Mouse (Mus musculus): ENCODE results near the gene Vat1l.

Gene Vat1l

GRCm38 (mm10) chr8:114205221-114205901, at the start of gene Vat1l:
Gene Vat1l (plus strand): TSS chr8:114205612.
- no peak for DNase-seq

DNA sequence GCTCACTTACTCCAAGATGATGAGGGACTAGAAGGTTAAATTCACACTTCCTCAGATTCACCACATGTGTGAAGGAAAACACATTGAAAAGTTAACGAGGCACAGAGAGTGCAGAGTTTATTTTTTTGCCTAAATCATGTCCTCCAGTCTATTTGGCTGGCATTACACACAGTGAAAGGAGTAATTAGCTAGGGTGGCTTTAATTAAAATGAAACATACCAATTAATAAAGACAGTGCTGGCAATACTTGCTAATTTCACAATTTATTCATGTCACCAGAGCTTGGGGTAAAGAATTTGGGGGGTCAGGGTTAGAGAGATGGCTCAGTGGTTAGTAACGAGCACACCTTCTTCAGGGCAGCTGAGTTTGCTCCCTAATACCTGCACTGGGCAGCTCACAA, 46.8 kb upstream of the Vat1l start:
- no peak for DNase-seq

DNA sequence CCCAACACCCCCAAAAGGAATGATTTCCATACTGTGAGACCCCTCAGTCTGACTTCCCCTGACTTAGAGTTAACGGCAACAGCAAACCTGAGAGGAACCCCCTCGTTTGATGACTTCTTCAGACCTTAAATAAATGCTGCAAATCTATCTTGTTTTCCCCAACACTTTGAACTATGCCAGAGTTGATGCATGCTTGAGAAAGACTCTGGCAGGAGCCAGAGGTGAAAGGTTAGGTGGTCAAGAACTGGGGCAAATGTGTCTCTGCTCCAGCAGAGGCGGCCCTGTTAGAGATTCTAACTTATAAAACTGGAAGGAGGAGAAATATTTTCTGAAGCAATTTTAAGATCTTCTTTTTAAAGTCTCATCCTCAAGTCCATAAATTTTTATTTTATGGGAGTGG, 45.7 kb upstream of the Vat1l start:
- no peak for DNase-seq

- DNase-seq, result no peak
These were observed 41.5 kb upstream of the Vat1l start for GRCm38 (mm10) chr8:114163871-114164270.

DNA sequence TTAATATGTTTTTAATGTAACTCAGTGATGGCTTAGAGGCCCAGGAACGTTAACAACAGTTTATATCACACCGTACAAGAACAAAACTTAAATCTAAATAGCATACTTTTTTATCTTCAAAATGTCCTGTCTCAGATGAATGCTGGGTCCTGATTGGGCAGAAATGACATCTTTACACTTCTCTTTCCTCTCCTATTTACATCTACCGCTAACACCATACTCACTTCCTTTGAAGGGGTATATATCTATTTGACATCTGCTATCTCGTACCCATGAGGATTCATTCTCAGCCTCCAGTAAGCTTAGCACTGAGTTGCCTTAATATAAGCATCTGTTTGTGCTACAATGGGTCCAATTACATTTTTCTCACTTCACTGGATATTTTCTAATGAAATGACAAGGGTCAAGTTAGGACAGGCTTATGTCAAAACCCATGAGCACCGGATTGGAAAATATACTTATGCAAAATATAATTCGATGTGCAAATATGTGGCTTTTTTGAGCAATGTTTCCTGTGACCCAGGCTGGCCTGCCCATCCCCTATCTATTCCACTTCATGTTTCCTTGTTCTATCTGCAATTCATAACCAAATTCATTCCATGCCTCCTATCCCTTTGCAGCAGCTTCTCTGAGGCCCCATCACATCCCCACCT, 40.8 kb upstream of the Vat1l start:
- no peak for DNase-seq

- DNase-seq, result no peak
These were observed 39.7 kb upstream of the Vat1l start for GRCm38 (mm10) chr8:114165741-114166140.

GRCm38 (mm10) chr8:114176721-114177120, 28.7 kb upstream of the Vat1l start:
- no peak for DNase-seq

- no peak for DNase-seq
These were observed 12.1 kb upstream of the Vat1l start for GRCm38 (mm10) chr8:114193334-114193733.

GRCm38 (mm10) chr8:114198990-114199389, 6.4 kb upstream of the Vat1l start:
- no peak for DNase-seq

DNA sequence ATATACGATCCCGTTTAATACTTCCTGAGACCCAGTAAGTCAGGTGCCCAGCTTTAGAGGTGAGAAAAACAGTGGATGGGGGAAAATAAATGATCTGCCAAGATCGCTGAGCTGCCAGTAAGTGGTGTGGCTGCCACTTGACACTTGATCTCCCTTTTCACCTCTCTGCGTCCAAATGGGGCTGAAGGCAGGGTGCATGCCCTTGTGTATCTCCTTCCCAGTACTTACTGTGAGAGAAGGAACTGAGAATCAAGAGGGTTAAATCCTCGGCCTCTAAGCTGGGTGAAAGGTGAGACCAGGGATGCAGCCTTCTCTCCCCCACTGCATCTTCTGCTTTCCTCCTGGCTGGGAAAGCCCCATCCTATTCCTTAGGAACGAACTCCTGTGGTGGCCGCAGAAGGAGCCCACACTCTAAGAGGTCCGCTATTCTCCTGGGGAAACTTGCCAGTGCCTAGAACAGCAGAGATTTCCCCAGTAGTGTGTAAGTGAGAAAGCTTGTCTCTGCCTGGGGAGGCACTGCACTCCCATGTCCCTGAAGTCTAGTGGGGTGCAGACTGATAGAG, 1.1 kb downstream of the Vat1l start:
- DNase-seq, result no peak

DNA sequence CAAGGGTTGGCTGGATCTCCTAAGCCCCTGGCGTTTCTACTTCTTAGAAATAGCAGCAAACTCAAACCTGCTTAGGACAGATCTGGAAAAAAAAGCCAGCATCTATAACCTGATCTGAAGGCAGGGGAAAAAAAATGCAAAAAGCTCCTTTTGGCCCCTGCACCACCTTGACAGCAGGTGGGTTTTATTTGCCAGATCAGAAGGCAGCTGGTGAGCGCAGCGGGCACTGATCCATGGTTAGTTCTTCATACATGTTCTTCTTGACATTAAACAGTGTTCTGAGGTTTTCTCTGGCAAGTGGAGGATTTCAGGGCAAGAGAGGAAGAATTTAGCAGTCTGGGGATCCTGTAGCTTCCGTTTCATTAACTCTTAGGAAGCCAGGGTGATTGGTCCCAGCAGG, 1.6 kb downstream of the Vat1l start:
- DNase-seq, result no peak

DNA sequence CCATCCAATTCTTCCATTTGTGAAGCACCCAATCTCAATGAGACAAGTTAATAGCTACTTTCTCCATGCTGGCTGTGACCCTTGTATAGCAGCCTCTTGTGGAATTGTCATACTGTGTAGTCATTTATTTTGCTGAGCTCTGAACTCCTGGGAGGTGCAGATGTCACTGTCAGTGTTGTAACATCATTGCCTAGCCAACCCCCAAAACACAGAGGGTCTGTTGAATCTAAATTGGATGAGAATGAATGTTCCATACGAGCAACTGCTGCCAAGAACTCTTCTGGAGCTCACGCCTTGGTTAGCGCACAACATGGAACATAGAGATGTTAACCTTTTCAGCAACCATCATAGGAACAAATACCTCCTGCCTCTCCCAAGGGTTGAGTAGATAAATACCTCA, 15.4 kb downstream of the Vat1l start:
- DNase-seq, result no peak

DNA sequence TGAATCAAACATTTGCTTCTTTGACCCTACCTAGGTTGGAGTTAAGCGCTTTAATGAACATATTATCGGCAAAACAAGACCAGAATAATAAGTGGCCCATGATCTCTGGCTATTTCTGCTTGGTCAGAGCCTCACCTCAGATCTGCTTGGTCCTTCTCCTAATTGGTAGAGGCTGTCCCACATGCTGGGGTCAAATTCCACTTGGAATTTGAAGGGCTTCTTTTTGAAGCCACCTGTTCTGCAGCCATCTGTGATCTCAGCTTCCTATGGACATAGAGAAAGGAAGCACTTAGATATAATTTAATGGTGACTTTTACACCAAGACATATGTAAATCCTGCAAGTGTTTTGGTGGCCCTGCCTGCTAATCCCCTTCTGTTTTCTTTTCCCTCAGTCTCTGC, 16.6 kb downstream of the Vat1l start:
- no peak for DNase-seq

- no peak for DNase-seq
These were observed 18.6 kb downstream of the Vat1l start for GRCm38 (mm10) chr8:114224001-114224400.

- DNase-seq, result no peak
These were observed 46.1 kb downstream of the Vat1l start for GRCm38 (mm10) chr8:114251321-114252065.

DNA sequence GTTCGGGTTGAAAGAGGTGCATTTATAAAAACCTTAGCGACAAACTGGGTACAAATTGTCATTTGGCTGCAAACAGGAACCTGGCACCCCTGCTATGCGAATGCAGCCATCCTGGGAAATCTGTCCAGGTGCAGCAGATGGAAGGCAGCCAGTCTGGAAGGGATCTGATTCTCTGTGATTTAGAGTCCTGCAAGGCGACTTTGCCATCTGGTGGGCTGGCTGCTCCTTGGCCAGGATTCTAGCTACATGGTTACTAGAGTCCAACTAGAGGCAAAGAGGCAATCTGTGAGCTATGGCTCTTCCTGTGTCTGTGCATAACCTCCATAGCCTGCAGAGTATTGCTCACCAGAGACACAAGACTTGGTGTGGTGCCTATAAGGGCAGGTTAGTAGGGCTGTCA, 53.3 kb downstream of the Vat1l start:
- DNase-seq, result no peak

- DNase-seq, result no peak
These were observed 54.4 kb downstream of the Vat1l start for GRCm38 (mm10) chr8:114259713-114260355.

DNA sequence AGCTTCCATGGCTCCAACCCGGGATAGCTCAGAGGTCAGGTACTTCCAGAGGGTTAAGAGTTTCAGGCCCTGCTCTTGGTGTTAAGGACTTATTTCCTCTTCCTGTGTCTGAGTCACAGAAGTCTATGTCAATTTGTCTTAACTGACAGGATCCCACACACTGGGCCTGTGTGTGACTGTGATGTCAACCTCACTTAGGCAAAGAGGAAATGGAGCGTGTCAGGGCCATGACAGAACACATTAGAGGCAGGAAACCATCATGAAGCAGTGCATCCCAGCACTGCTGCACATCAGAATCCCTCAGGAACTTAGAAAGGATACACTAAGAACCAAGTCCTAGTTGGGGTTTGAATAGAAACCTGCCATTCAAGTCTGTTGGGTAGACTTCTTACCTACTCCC, 56.9 kb downstream of the Vat1l start:
- DNase-seq, result no peak

- no peak for DNase-seq
These were observed 69.1 kb downstream of the Vat1l start for GRCm38 (mm10) chr8:114274558-114274957.

DNA sequence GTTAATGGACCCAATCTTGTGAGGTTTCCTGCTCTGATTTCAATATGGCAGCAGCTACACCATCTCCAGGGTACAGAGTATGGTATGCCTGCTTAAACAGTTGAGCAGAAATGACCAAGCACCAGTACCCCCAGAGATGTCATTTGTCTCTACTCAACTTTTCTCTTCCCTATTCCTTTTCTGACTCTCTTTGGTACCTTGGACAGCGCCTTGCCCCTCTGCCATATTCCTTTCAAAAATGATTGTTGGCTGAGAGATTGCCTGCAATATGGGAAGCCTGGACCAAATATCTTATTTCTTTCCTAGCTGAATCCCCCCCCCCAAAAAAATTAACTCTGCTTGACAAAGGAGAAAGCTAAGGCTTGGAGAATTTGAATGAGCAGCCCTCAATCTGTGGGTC, 75.7 kb downstream of the Vat1l start:
- no peak for DNase-seq

GRCm38 (mm10) chr8:114294889-114295748, 89.7 kb downstream of the Vat1l start:
- peak; percentile 10 to 31 for DNase-seq

GRCm38 (mm10) chr8:114295749-114296067, 90.3 kb downstream of the Vat1l start:
- no peak for DNase-seq
